Mouse (Mus musculus): ENCODE measurements at regions not wholly inside any gene's neighbourhood (a gene's known extent, or its start where the extent isn't known, plus 50 kb on each side); places are given as distances from the start of the nearest gene placed in this dataset.

DNA sequence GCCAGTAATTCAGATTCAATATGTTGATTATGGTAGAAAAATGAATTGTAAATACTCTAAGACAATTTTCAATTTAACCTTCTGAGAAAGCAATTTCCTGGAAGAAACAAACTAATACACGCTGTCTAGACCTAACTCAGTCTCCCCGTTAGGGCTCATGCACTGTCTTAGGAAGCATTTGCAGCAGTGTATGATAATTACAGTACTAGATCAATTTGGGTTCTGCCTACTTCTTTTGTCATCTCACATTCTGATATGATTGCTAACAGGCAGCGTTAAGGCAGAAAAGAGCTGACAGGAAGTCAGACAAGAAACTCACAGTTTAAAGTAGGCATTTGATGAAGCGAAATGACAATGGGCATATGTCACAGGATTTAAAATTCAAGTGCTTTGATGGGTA is 294.1 kb upstream of the Tyrp1 start:
- no peak for TF ChIP-seq CTCF (IDR thresholded peaks at IDR 0.05; ENCODE audit: low read depth)
- TF ChIP-seq EP300 (IDR thresholded peaks at IDR 0.05; ENCODE audit: low read depth) = no peak

Measured in liver, postnatal 0 days (tissue).